Mouse (Mus musculus) limb, embryonic 14.5 days (tissue): ENCODE data around the gene Mis18bp1. TPM values are rescaled to one million over a fixed set of nuclear protein-coding genes. Genes with fewer than 3 reads are reported as not detected.
"Not testable (repeated sequence)": the region's sequence is repeated elsewhere in the genome, so short reads cannot be mapped to it uniquely, and the experiment has no call there.

Experiments
- ATAC-seq: fragments of 200-750 bp; cut with Nextera tagmentation; 2 replicates; pipeline ENCODE4 v1.8.0; 2017; ENCODE audit warnings: low read depth, moderate number of reproducible peaks, moderate TSS enrichment; ENCODE audit not compliant: low FRiP score
- DNase-seq: peaks from one replicate; pipeline ENCODE4 v3.0.0-alpha.2; 2015; ENCODE audit warnings: low spot score
- H3K27ac ChIP-seq: fragments of 300-500 bp; sonication (generic); replicated peaks from 2 replicates; pipeline ENCODE4 v1.5.1; 2014; ENCODE audit warnings: low read depth, mild to moderate bottlenecking, low read length, moderate library complexity, mixed read lengths
- H3K27me3 ChIP-seq: fragments of 300-500 bp; sonication (generic); 2 replicates; pipeline ENCODE4 v1.6.1; 2014; ENCODE audit warnings: low read length, mixed read lengths; ENCODE audit not compliant: control insufficient read depth, insufficient read depth
- H3K36me3 ChIP-seq: fragments of 300-500 bp; sonication (generic); 2 replicates; pipeline ENCODE4 v1.6.1; 2014; ENCODE audit warnings: mild to moderate bottlenecking, low read length, moderate library complexity, mixed read lengths; ENCODE audit not compliant: control insufficient read depth, insufficient read depth
- H3K4me1 ChIP-seq: fragments of 300-500 bp; sonication (generic); 2 replicates; pipeline ENCODE4 v1.6.1; 2014; ENCODE audit warnings: antibody characterized with exemption, low read length, mixed read lengths; ENCODE audit not compliant: control insufficient read depth, insufficient read depth
- H3K4me2 ChIP-seq: fragments of 300-500 bp; sonication (generic); replicated peaks from 2 replicates; pipeline ENCODE4 v1.6.1; 2014; ENCODE audit warnings: low read depth, mild to moderate bottlenecking, low read length, moderate library complexity; ENCODE audit not compliant: severe bottlenecking
- H3K4me3 ChIP-seq: fragments of 300-500 bp; sonication (generic); replicated peaks from 2 replicates; pipeline ENCODE4 v1.5.1; 2014; ENCODE audit warnings: low read length
- H3K9ac ChIP-seq: fragments of 300-500 bp; sonication (generic); 2 replicates; pipeline ENCODE4 v1.6.1; 2014; ENCODE audit warnings: mild to moderate bottlenecking, low read depth, low read length, moderate library complexity; ENCODE audit not compliant: severe bottlenecking
- H3K9me3 ChIP-seq: fragments of 300-500 bp; sonication (generic); 2 replicates; pipeline ENCODE4 v1.6.1; 2016; ENCODE audit warnings: low read length; ENCODE audit not compliant: control insufficient read depth
- POLR2A ChIP-seq: fragments of 200-500 bp; IDR thresholded peaks from 2 replicates; pipeline ENCODE4 v1.8.0; 2012; ENCODE audit warnings: inconsistent platforms, mild to moderate bottlenecking, moderate library complexity, borderline replicate concordance; ENCODE audit not compliant: insufficient read depth, insufficient read length; ENCODE audit errors: extremely low read depth
- WGBS: fragments of 180-500 bp; shearing (Covaris S2); extraction: QIAGEN DNeasy Blood & Tissue Kit; methylation state at CpG from one replicate; pipeline ENCODE4 v1.1.7; 2014; 5-methylcytosine and 5-hydroxymethylcytosine counted together
- polyA plus RNA-seq, 2 experiments: library from polyadenylated mRNA; depleted of rRNA in 1 of 2; stranded (reverse) in 1 of 2; unstranded in 1 of 2; fragments of >200 nt; fragmentation: Nextera tagmentation in 1 of 2; extraction: Ambion mirVana in 1 of 2; gene quantifications; 2 replicates each; pipeline versions ENCODE4 v1.2.1 to v1.2.3; 2012 to 2014

Gene Mis18bp1
- polyA plus RNA-seq, 2 experiments, result 25.1 to 45.9 TPM

DNA sequence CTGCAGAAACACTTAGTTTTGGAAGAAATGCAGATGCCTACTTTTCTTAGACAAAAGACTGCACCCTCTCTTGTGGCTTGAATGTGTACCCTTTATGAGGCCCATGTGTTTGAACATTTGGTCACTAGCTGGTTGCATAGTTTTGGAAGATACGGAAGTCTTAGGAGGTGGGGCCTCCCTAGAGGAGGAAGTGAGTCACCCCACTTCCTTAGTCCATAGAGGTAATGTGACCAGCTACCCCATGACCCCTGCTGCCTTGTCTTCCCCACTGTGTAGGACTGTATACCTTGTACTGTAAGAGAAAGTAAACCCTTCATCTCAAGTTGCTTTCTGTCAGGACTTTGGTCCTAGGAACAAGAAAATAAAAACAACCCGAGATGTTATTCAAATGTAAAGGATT is 16.8 kb upstream of the Mis18bp1 start:
- WGBS, result 75% methylated on average over 2 of the region's 2 CpGs
- ATAC-seq (no peak), DNase-seq (no peak)
- Histone ChIP-seq H3K9ac (no peak overlapping the region), H3K9me3 (no peaks in the 10 kb centered on the region), H3K27me3 (no peaks in the 10 kb centered on the region), H3K36me3 (no peaks in the 10 kb centered on the region), H3K4me1 (no peaks in the 10 kb centered on the region), H3K4me3 (no peak overlapping the region), H3K4me2 (no peak overlapping the region), H3K27ac (no peak overlapping the region)
- TF ChIP-seq POLR2A, result no peak

DNA sequence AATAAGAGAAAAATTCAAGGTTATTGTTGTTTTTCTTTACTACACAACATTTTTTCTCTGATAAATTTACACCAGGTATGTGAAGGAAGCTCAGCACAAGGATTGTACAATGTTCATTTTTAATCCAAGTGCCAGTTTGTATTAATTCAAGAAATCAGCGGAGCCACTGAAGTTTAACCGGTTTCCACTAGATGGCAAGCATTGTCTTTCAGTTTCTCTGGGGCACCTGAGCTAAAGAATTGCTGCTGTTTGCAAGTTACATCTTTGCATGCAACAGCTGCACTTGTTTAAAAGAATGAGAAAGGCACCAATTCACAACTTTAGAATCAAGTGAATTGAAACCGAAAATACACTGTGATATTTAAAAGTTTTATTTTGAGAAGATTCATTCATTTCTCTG is 15.0 kb upstream of the Mis18bp1 start:
- Histone ChIP-seq H3K4me2 (no peak overlapping the region), H3K27me3 (no peaks in the 10 kb centered on the region), H3K27ac (no peak overlapping the region), H3K36me3 (no peaks in the 10 kb centered on the region), H3K4me3 (no peak overlapping the region), H3K9ac (no peak overlapping the region), H3K4me1 (no peaks in the 10 kb centered on the region), H3K9me3 (no peaks in the 10 kb centered on the region)
- TF ChIP-seq POLR2A, result no peak
- DNase-seq (no peak), ATAC-seq (no peak)
- 51% methylated on average over 3 of the region's 3 CpGs for WGBS

DNA sequence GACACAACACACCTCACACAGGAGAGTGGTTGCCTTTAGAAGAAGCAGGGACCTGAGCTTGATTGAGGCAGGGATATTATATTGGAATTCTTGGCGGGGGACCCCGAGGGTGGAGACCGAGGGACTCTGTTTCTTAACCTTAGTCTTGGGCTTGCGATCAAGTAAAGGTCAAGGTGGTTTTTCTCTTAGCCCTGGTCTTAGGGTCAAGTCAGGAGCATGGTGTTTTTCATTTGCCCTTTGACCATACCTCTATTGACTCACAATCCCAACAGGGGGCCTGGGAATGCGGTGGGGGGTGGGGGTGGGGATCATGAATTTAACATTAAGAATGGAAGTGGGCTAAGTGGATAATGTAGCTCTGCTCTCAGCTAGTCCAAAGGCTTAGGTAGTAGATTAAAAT is 1.3 kb upstream of the Mis18bp1 start:
- Histone ChIP-seq H3K36me3 (no peaks in the 10 kb centered on the region), H3K4me1 (peaks cover 4% of the 10 kb centered on the region), H3K27me3 (no peaks in the 10 kb centered on the region), H3K9me3 (no peaks in the 10 kb centered on the region), H3K4me2 (no peak overlapping the region), H3K27ac (no peak overlapping the region), H3K9ac (no peak overlapping the region), H3K4me3 (no peak overlapping the region)
- ATAC-seq, result no peak
- DNase-seq, result no peak
- TF ChIP-seq POLR2A, result no peak
- WGBS, result 92% methylated on average over 5 of the region's 5 CpGs

DNA sequence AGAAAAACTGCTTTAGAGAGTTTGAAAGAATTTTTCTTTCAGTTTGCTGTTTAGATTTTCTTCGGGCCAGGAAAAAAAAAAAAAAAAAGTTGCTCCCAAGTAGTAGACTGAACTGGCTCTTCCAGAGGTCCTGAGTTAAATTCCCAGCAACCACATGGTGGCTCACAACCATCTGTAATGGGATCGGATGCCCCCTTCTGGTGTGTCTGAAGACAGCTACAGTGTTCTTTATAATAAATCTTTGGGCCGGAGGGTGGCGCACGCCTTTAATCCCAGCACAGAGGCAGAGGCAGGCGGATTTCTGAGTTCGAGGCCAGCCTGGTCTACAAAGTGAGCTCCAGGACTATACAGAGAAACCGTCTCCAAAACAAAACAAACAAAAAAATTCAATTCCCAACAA is 555 bp upstream of the Mis18bp1 start:
- not testable (repeated sequence) for DNase-seq, H3K4me1 ChIP-seq, H3K36me3 ChIP-seq, H3K27me3 ChIP-seq, H3K9me3 ChIP-seq
- Histone ChIP-seq H3K27ac (peak overlapping the region; percentile 93), H3K4me2 (peak overlapping the region; percentile 64), H3K4me3 (peak overlapping the region; percentile 82), H3K9ac (peak overlapping the region; percentile 78)
- WGBS, result 29% methylated on average over 8 of the region's 8 CpGs
- peak; percentile 68 for ATAC-seq

DNA sequence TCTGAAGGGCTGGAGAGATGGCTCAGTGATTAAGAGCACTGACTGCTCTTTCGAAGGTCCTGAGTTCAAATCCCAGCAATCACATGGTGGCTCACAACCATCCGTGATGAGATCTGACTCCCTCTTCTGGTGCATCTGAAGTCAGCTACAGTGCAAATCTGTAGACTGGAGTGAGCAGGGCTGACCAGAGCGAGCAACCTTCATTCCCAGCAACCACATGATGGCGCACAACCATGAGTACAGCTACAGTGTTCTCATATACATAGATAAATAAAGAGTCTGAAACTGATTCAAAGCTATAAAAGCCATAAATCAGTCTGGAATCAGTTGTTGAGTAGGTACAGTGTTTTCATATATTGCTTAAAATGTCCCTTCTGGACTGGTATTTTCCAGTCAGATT is 36.3 kb downstream of the Mis18bp1 start:
- not testable (repeated sequence) for DNase-seq, ATAC-seq, H3K9me3 ChIP-seq, H3K9ac ChIP-seq, H3K27me3 ChIP-seq, H3K4me3 ChIP-seq, H3K27ac ChIP-seq, H3K4me1 ChIP-seq, H3K4me2 ChIP-seq
- WGBS, result 99% methylated on average over 4 of the region's 4 CpGs
- H3K36me3 ChIP-seq, result peaks cover 25% of the 10 kb centered on the region

DNA sequence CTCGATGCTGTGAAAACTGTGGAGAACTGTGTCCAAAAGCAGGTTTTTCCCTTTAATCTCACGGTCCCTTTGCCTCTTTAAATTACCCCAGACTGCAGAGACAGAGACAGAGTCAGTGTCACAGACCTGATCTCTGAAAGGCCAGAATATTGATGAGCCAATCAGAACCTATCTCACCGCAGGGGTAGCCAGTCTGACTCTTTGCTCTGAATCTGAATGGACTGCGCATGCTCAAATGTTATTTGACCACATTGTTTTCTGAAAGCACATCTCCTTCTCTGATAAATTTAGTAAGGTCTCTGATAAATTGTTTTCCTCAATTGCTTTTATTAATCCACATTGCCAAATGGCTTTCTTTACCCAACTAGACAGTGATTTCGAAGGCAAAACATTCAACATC is 53.0 kb downstream of the Mis18bp1 start:
- H3K4me3 ChIP-seq, result no peak overlapping the region
- no peak overlapping the region for H3K9ac ChIP-seq
- no peak for TF ChIP-seq POLR2A
- no peaks in the 10 kb centered on the region for H3K4me1 ChIP-seq
- 93% methylated on average over 5 of the region's 5 CpGs for WGBS
- H3K27ac ChIP-seq, result no peak overlapping the region
- ATAC-seq (no peak), DNase-seq (no peak)
- H3K9me3 ChIP-seq, result no peaks in the 10 kb centered on the region
- no peak overlapping the region for H3K4me2 ChIP-seq
- H3K27me3 ChIP-seq, result no peaks in the 10 kb centered on the region
- H3K36me3 ChIP-seq, result peaks cover 56% of the 10 kb centered on the region
